Mouse (Mus musculus): ENCODE measurements around the gene Gdi2.

- TF ChIP-seq POLR2A (IDR thresholded peaks at IDR 0.05; ENCODE audit: borderline replicate concordance, insufficient read depth, low read length) (peak; percentile 73; the same call in 1 of the 2 replicates), CTCF (IDR thresholded peaks at IDR 0.05; ENCODE audit: borderline replicate concordance, insufficient read depth, low read depth, low read length) (no peak)
These were observed 73.1 kb downstream of the Gdi2 start, which contains the start of gene Fam208b for GRCm38 (mm10) chr13:3610795-3611438.

Measured in cerebellum, adult 2 months (tissue).